Mouse (Mus musculus) left cerebral cortex, adult 9 months (tissue): ENCODE data around the gene Mrpl47.
"Not testable (repeated sequence)": the region's sequence is repeated elsewhere in the genome, so short reads cannot be mapped to it uniquely, and the experiment has no call there.

Source experiments
- DNase-seq, 2 experiments: peaks; one replicate each; pipeline ENCODE4 v3.0.0; 2022; ENCODE audit warnings: low spot score in 2 of 2

Gene Mrpl47

DNA sequence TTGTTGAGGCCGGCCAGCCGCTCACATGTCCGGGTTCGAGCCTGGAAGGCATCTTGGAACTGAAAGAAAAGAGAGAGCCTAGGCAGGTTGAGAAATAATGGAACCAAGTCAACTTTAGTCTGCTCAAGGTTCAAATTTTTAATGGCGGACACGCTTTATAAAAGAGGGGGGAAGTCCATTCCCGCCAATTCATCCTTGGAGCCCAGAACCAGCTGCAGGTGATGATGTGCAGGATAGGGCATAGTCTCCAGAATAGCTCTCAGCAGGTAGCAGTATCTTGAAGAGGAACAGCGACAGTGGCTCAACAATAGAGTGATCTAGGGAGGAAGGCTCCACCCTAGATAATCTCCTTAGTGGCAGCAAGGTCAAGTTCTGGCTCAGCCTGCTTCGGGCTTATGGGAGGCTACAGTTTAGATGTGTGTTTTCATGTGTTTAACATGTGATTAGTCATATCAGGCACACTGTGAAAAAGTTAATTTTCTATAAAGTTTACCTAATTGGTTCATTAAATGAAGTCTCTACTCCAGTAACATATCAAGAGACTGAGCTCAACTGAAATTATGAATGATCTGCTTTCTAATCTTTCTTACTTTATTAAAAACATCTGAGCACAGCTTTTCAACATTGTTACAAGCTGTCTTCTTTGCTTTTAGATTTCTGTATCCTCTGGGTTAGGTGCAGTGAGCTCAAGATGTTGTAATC is 31.6 kb downstream of the Mrpl47 start, which contains the start of gene Actl6a:
Gene Actl6a, plus strand, starts transcription at position 652 of the 702 bp plus-strand sequence.
- DNase-seq: not testable (repeated sequence)

DNA sequence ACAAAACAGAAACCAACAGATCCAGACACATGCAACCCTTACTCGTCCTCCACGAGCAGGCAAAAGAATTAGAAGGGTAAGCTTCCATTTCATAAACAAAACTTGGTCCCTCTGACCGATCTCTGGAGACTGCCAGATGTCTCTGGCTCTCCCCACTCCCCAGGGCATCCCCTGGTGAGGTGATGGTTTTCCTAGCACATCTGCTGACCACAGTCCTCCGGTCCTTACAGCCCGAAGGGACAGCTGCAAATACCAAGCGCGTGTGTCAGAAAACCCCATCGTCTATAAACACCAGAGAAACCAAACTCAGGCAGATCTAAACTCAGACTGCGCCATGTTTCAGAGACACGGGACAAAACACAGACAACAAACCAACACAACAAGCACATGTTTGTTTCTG is 32.8 kb downstream of the Mrpl47 start:
- DNase-seq: not testable (repeated sequence)

DNA sequence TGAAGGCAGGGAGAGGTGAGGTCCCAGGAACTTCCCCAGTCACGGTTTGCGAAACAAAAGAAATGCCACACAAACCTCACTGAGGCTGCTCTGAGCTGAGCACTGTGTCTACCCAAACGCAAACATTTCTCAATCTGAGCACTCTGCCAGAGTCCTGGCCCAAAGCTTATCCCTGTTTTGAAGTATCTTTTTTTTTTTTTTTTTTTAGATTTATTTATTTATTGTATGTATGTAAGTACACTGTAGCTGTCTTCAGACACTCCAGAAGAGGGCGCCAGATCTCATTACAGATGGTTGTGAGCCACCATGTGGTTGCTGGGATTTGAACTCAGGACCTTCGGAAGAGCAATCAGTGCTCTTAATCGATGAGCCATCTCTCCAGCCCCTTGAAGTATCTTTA is 33.4 kb downstream of the Mrpl47 start:
- not testable (repeated sequence) for DNase-seq

DNA sequence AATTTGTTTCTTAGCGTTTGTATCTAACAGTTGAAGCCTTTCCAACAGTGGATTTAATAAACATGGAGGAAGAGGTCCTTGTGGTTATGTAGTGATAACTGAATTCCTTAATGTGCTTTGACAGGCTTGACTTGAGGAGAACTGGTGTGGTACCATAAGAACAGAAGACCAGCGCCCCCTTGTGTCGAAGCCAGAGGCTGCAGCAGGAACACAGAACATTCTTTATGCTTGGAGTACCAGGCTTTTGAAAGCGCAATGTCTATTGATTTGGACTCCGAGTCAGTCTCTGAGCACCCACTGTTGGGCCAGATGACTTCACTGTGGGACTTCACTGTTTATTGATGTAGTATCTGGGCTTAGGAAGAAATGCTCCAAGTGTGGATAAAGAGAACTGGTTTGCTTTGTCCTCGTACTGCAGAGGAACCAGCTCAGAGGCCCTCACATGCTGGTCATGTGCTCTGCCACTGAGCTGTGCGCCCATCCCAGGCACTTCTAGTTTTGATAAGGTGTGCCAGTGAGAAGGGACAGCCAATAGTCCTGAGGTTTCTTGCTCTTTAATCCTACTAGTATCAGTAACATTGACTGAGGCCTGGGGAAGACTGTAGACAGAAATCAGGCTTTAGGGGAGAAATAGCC is 39.1 kb downstream of the Mrpl47 start:
- peak; percentile 80 to 98 for DNase-seq

DNA sequence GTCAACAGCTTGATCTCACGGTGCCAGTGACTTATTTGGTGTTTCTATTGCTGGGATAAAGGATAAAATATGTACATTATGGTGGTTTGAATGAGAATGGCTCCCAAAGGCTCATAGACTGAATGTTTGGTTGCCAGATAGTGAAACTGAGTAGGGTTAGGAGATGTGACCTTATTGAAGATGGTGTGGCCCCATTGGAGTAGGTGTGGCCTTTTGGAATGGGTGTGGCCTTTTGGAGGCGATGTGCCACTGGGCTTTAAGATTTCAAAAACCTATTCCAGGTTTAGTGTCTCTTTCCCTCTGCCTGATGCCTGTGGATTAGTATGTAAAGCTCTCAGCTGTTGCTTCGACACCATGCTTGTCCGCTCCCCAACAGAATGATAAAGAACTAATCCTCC is 41.8 kb downstream of the Mrpl47 start:
- DNase-seq: no peak

DNA sequence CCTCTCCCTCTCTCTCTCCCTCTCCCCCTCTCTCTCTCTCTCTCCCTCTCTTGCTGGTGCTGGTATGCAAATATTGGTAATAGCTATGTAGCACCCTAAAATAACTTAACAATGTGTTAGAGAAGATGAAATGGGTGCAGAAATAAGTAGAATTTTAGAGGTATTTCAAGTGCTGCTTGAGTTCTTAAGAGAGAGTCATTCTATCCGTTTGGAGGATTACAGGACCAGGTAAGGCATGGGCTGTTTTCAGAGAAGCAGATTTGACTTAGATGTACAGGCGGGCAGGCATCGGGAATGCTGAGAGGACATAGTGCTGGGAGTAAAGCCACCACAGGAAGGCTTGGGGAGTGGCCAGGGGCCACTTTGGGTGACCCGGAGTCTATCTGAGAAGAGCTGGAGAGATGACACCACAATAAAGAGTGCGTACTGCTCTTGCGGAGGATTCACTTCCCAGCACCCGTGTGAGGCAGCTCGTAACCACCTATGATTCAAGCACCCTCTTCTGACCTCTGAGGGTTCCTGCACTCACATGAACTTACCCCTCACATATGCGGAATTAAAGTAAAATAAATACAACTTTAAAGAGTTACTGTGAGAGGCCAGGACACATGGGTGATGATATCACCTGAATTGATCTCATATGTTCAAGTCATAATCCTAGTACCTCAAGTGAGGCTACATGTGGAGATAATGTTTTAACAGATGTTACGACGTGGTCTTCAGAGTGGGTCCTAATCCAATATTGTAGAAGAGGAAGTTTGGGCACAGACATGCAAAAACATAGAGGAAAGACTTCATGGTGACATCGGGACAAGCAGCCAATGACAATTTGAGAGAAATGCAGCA is 42.4 kb downstream of the Mrpl47 start:
- no peak for DNase-seq

DNA sequence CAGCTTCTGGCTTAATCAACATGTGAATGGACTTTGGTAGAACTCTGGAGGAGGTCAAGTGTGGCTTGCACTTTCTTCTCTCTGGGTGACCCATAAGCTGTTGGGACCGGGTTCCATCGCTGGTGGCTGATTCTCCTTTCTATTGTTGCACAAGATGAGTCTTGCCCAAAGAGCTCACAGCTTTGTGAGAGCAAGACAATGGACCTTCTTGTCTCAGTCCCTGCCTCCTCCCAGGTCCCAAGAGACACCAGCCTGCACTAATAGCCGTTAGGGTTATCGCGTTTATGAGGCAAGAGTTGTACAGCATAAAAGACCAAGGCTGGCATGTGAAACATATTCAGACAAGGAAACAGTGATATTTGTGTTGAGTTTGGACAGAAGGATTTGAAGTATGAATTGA is 43.2 kb downstream of the Mrpl47 start:
- DNase-seq: no peak

DNA sequence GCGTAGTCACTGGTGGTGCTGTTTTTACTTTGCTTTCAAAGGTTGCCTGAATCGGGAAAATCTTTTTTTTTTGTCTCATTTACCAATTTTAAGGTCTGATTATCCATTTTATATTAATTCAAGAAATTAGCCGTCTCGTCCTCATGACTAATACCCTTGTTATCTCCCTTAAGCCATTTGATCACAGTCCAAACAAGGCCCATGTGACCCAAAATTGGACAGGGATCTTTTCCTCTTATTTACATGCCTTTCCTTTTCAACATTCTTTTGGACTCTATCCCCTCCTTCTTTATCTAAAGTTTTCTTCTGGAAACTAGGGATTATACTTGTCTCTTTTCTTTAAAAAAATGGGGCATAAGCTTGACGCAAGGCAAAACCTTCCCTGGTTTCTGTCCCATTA is 45.6 kb downstream of the Mrpl47 start:
- DNase-seq: no peak

DNA sequence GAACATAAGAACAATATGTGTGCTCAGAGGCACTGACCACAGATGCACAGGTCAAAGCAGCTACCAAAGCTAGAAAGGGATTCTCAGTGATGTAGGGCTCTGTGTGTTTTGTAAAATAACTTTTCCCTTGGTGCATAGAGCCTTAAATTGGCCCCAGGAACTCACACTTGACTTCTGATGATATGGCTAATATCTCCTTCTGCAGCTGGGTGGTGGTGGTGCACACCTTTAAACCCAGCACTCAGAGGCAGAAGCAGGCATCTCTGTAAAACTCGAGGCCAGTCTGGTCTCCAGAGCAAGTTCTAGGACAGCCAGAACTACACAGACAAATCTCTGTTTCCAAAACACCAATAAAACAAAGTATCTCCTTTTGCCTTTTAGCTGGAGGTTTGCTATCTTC is 46.5 kb downstream of the Mrpl47 start:
- DNase-seq: no peak

DNA sequence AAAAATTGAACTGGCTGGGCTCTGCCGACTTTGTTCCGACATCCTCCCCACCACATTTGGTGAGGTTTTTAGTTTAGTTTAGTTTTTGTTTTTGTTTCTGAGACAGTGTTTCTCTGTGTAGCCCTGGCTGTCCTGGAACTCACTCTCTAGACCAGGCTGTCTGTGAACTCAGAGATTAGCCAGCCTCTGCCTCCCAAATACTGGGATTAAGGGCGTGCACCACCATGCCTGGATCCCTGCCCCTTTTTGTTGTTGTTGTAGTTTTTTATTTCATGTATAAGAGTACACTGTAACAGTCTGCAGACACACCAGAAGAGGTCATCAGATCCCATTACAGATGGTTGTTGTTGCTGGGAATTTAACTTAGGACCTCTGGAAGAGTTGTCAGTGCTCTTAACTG is 47.4 kb downstream of the Mrpl47 start:
- DNase-seq: no peak

DNA sequence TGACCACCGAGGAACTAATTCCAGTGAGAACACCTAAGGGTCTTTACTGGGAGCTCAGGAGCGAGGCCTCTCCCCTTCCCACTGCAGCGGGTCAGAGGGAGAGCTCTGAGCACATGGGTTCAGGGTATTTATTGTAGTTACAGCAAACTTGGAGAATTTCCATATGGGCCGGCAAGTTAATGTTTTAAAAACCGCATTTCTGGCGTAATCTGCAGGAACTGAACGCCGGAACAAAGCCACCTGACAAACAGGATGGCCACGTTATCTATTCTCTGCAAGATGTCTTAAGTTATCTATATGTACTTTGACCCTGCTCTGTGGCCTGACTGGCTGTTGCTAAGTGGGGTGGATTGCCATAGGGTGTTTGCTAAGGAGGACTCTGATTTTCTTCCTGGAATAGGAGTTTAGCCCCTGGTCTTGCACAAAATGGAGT is 47.8 kb downstream of the Mrpl47 start:
- DNase-seq: no peak

DNA sequence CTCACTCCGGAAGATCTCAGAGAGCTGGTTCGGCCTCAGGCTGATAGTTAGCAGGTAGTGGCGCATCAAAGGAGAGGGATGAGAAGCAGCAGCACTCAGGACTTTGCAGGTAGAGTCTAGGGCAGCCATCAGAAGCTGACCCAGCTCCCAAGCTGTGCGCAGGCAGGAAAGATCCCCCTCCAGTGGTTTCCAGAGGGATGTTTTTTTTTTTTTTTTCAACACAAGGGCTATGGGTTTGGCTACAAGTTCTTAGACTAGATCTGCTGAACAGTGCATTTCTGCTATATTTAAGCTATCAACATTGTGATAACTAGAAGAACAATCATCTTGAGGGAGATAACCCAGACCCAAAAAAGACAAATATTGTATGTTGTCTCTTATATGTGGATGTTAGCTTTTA is 50.2 kb downstream of the Mrpl47 start:
- DNase-seq: no peak

DNA sequence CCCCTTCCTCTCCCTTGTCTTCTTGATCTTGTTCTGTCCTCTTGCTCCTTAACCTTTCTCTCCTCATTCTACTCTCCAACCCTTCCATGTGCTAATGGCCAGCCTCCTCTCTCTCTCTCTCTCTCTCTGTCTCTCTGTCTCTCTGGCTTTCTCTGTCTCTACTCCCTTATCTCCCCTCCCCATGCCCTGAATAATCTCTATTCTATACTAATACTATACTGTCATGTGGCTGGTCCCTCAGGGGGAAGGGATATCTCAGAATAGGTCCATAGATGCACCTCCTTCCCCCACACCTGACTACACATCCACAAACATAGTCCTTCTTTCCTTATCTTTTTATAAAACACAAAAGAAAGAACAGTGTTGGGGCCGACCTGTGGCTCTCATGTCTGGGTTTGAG is 50.9 kb downstream of the Mrpl47 start:
- no peak for DNase-seq

DNA sequence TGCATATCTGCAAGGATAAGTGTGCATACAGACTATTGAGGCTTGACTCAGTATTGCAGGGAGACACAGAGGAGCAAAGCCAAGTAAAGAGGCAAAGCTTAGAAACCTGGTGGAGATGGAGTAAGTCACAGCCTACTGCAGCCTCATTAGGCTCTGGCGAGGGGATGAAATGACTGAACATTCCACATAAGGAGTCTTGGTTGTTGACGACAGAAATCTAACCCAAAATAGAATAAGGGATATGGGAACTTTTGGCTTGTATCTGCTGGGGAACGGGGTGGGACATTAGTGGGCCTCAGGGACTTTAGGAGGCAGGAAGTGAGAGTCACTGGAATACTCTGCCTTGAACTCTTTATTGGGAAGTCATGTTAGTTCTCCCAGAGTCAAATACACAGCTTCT is 52.8 kb downstream of the Mrpl47 start:
- DNase-seq: no peak

DNA sequence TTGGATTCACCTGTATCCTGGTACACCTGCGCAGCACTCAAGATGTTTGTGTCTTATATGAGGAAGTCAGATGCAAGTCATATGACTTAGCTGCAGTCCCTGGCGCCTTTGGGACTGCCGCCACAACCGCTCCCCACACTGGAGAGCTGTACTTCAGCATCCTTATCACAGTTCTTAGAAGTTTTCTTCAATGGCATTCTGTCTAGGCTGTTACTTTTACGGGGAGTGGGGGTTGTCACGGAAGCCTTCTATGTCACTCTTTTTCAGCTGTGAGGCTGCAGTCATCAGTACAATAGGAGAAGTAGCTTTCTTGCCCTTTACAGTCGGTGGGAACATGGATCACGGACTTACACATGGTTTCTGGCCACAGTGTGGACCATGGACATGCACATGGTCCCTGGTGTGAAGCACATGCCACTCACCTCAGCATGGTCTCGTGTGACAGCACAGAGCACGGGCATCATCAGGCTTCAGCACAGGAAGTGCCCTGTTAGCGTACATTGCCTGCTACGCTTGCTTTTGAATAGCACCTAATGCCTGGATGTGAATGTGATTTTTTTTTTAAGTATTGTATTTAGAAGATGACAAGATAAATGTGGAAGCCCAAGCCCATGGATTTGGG is 54.4 kb downstream of the Mrpl47 start:
- DNase-seq: no peak

DNA sequence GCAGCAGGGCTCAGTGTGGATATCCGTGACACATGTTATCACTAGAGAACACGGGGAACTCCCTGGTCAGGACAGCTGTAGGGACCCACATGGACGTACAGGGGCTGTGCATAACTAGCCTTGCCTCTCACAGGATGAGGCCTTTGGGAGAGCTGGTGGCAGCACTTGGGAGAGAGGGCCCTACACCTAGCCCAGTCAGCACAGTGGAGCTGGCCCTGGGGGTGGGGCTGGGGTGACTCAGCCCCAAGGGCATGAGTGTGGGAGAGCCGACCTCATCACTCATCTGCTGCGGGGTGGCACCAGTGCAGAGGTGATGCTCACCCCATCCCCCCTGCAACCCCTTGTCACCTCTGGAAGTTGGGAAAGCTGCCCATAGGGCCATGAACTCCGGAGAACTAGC is 61.0 kb downstream of the Mrpl47 start:
- DNase-seq: no peak
